Comparison of ENCODE assay signal across 8 mouse cellular contexts in the genomic region with DNA sequence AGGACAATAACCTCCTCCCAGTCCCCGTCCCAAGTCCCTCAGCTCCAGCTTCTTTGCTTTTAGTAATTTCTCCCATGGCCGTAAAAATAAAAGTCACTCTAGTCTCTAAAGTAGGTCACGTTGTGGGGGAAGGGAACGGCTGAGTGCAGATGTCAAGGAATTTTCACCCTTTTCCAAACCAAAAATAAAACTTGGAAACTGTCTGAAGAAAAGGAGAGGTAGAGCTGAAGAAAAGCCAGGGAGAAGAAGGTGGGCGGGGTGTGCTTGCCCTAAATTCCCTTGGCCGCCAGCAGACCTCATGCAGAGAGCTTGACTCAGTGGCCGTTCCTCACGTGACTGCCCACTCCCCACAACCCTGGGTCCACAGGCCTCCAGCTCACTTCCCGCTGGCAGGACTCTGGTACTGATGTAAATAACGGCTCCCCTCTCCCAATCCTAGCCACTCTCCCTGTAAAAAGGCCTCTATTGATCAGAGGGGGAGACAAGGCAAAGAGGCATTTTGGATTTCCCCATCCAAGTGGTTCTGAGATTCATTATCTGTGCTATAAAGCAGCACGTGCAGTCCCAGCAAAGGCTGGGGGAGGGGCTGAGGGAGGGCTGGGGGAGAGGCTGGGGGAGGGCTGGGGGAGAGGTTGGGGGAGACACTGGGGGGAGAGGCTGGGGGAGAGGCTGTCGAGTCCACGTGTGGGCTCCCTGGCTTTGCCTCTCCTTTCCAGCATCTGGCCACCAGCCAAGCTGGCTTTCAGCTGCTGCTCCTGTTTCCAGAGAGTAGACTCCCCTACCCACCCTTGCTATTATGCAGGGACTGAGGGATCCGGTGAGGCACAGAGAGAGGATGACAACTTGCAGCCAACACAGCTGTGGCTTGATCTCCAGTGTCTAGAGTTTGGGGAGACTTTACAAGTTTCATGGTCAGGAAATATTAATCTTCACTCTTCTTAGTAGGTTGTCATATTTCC. TPM values are rescaled to one million over a fixed set of nuclear protein-coding genes. Genes with fewer than 3 reads are reported as not detected.
DNase-seq lines count a peak whose midpoint lies in the region; ATAC-seq and TF ChIP-seq lines count a peak whose summit lies in the region.

No protein-coding gene starts in this region.

- DNase-seq in adrenal gland, postnatal 10 days: peak; percentile 69
- no peak for DNase-seq in adrenal gland, postnatal 4 days (ENCODE audit: low spot score in 2 of 2)
- DNase-seq in limb, embryonic 11.5 days (ENCODE audit: low spot score): peak; percentile 65
- DNase-seq in ovary, postnatal 10 days (ENCODE audit: low spot score): peak; percentile 59

- peaks cover 21% of the 10 kb centered on the region for H3K79me2 ChIP-seq in C2C12 (ENCODE audit: control insufficient read depth, insufficient read depth)

- no peak for TF ChIP-seq CTCF in C2C12 (IDR thresholded peaks at IDR 0.05; ENCODE audit: control insufficient read depth, insufficient read depth, insufficient read length)

- peak overlapping the region; percentile 8 for H3ac ChIP-seq in C2C12 (ENCODE audit: control insufficient read depth, insufficient read length, low read depth)

- no peak overlapping the region for H3K4me3 ChIP-seq in C2C12 (ENCODE audit: insufficient read depth, poor library complexity, severe bottlenecking)
- H3K4me3 ChIP-seq in forebrain, embryonic 13.5 days: no peak overlapping the region
- H3K4me3 ChIP-seq in hindbrain, embryonic 13.5 days: no peak overlapping the region
- H3K4me3 ChIP-seq in limb, embryonic 11.5 days (ENCODE audit: low read depth, low read length): no peak overlapping the region

- H3K27ac ChIP-seq in forebrain, embryonic 13.5 days: peak overlapping the region; percentile 78
- H3K27ac ChIP-seq in hindbrain, embryonic 13.5 days: peak overlapping the region; percentile 70
- H3K27ac ChIP-seq in limb, embryonic 11.5 days (replicated peaks; ENCODE audit: low read depth, low read length): peak overlapping the region; percentile 75

- peaks cover 66% of the 10 kb centered on the region for H3K4me1 ChIP-seq in forebrain, embryonic 13.5 days
- H3K4me1 ChIP-seq in hindbrain, embryonic 13.5 days (replicated peaks): peaks cover 42% of the 10 kb centered on the region
- H3K4me1 ChIP-seq in limb, embryonic 11.5 days (ENCODE audit: control insufficient read depth, insufficient read depth, low read length): peaks cover 25% of the 10 kb centered on the region

- no peaks in the 10 kb centered on the region for H3K9me3 ChIP-seq in forebrain, embryonic 13.5 days (replicated peaks)
- no peaks in the 10 kb centered on the region for H3K9me3 ChIP-seq in hindbrain, embryonic 13.5 days
- no peaks in the 10 kb centered on the region for H3K9me3 ChIP-seq in limb, embryonic 11.5 days (ENCODE audit: control insufficient read depth, low read length)

- peak; percentile 87 for ATAC-seq in forebrain, embryonic 13.5 days
- peak; percentile 85 for ATAC-seq in hindbrain, embryonic 13.5 days (ENCODE audit: low FRiP score)
- ATAC-seq in limb, embryonic 11.5 days (ENCODE audit: insufficient number of reproducible peaks, low FRiP score, low TSS enrichment, low read depth): peak; percentile 67
- ATAC-seq in monocyte, adult 5-6 weeks (replicated peaks; ENCODE audit: insufficient number of reproducible peaks, low FRiP score, low TSS enrichment, poor library complexity, severe bottlenecking): no peak

- H3K9ac ChIP-seq in forebrain, embryonic 13.5 days: peak overlapping the region; percentile 5
- no peak overlapping the region for H3K9ac ChIP-seq in hindbrain, embryonic 13.5 days
- H3K9ac ChIP-seq in limb, embryonic 11.5 days (ENCODE audit: low read length): no peak overlapping the region

- H3K36me3 ChIP-seq in C2C12 (ENCODE audit: control insufficient read depth, insufficient read depth): peaks cover 5% of the 10 kb centered on the region
- H3K36me3 ChIP-seq in forebrain, embryonic 13.5 days (ENCODE audit: poor library complexity, severe bottlenecking): peaks cover 6% of the 10 kb centered on the region; the same call in 1 of the 2 replicates
- H3K36me3 ChIP-seq in hindbrain, embryonic 13.5 days: no peaks in the 10 kb centered on the region
- H3K36me3 ChIP-seq in limb, embryonic 11.5 days (ENCODE audit: control insufficient read depth, insufficient read depth, low read length): no peaks in the 10 kb centered on the region

- H3K4me2 ChIP-seq in forebrain, embryonic 13.5 days: peak overlapping the region; percentile 29
- 0 out of 2 replicates have a peak overlapping the region, but pooled peaks have one; percentile 15 for H3K4me2 ChIP-seq in hindbrain, embryonic 13.5 days
- H3K4me2 ChIP-seq in limb, embryonic 11.5 days (ENCODE audit: low read depth, severe bottlenecking): peak overlapping the region; percentile 8; the same call in 1 of the 2 replicates

- no peaks in the 10 kb centered on the region for H3K27me3 ChIP-seq in C2C12 (ENCODE audit: control insufficient read depth, insufficient read depth, insufficient read length)
- no peaks in the 10 kb centered on the region for H3K27me3 ChIP-seq in forebrain, embryonic 13.5 days
- no peaks in the 10 kb centered on the region for H3K27me3 ChIP-seq in hindbrain, embryonic 13.5 days
- no peaks in the 10 kb centered on the region for H3K27me3 ChIP-seq in limb, embryonic 11.5 days (ENCODE audit: control insufficient read depth, insufficient read depth, low read length)

- 17% methylated on average over 14 of the region's 14 CpGs for WGBS in forebrain, embryonic 13.5 days
- WGBS in hindbrain, embryonic 13.5 days: 18% methylated on average over 14 of the region's 14 CpGs
- 14% methylated on average over 14 of the region's 14 CpGs for WGBS in limb, embryonic 11.5 days

- peaks cover 13% of the 10 kb centered on the region for H3K79me3 ChIP-seq in C2C12 (ENCODE audit: low read depth)

TF ChIP-seq in C2C12, 6 proteins besides CTCF, POLR2A, EP300 and RAD21:
- TF ChIP-seq MYOG (IDR thresholded peaks at IDR 0.05; ENCODE audit: control insufficient read depth, extremely low read depth, insufficient read length) (no peak), USF1 (IDR thresholded peaks at IDR 0.05; ENCODE audit: low read depth) (peak; percentile 96)

RNA-seq across cellular contexts. Expression of a gene that starts 7.3 kb away (rescaled TPM):
- total RNA-seq in adrenal gland, postnatal 10 days (2021): 10 to 100 TPM; 10.8 to 12.6 TPM
- total RNA-seq in adrenal gland, postnatal 4 days (2021): 10 to 100 TPM; 12.8 to 14.4 TPM
- polyA plus RNA-seq in C2C12 (2012; fragmentation: generic; extraction: Trizol): 24.4 TPM
- polyA plus RNA-seq in forebrain, embryonic 13.5 days (2015; fragmentation: Nextera tagmentation; extraction: Ambion mirVana): 8.6 and 12.2 TPM in 2 replicates
- 5.5 and 8.8 TPM in 2 replicates for polyA plus RNA-seq in hindbrain, embryonic 13.5 days (2015; fragmentation: Nextera tagmentation; extraction: Ambion mirVana)
- polyA plus RNA-seq in limb, embryonic 11.5 days (2014; fragmentation: Nextera tagmentation; extraction: Ambion mirVana): 12.4 and 15.0 TPM in 2 replicates
- 118 to 240 TPM (median 139 TPM) in 3 replicates for total RNA-seq in monocyte, adult 5-6 weeks (2017)

RNA-seq across cellular contexts. Expression of a gene that starts 54.5 kb away (rescaled TPM):
- total RNA-seq in adrenal gland, postnatal 10 days (2021): 10 to 100 TPM; 13.4 to 18.6 TPM
- total RNA-seq in adrenal gland, postnatal 4 days (2021): 10 to 100 TPM; 27.8 to 33.1 TPM
- 1.1 TPM for polyA plus RNA-seq in C2C12 (2012; fragmentation: generic; extraction: Trizol)
- 0.50 and 0.52 TPM in 2 replicates for polyA plus RNA-seq in forebrain, embryonic 13.5 days (2015; fragmentation: Nextera tagmentation; extraction: Ambion mirVana)
- polyA plus RNA-seq in hindbrain, embryonic 13.5 days (2015; fragmentation: Nextera tagmentation; extraction: Ambion mirVana): 1.3 and 2.1 TPM in 2 replicates
- 2.9 and 3.1 TPM in 2 replicates for polyA plus RNA-seq in limb, embryonic 11.5 days (2014; fragmentation: Nextera tagmentation; extraction: Ambion mirVana)
- total RNA-seq in monocyte, adult 5-6 weeks (2017): 8.6 to 21.8 TPM (median 18.3 TPM) in 3 replicates

Comparison
In these comparisons a context has a peak if more than half of its experiments do, and no peak if none do; other contexts are left out.
1. DNase-seq: peak in adrenal gland, postnatal 10 days (single experiment), limb, embryonic 11.5 days (single experiment) and ovary, postnatal 10 days (single experiment); none in adrenal gland, postnatal 4 days (0 of 2).
2. Peak in every context shown above with its lines, with median percentiles within 50 percentile points of each other: H3K27ac ChIP-seq and H3K4me2 ChIP-seq.